Mouse (Mus musculus) C3H10T1/2 (cell line): ENCODE results near the gene Rps27rt. TPM values are rescaled to one million over a fixed set of nuclear protein-coding genes. Genes with fewer than 3 reads are reported as not detected.

Source experiments
- polyA plus RNA-seq, 2 experiments: library from polyadenylated mRNA; unstranded; fragments of >200 nt; fragmentation: generic; extraction: Trizol; gene quantifications; one replicate each; pipeline ENCODE4 v1.2.1; 2012; ENCODE audit warnings: missing spikeins in 2 of 2

Gene Rps27rt
- 100 to 1,000 TPM in 1 of 2 experiments, 10 to 100 TPM in 1; 90.2 to 343 TPM for polyA plus RNA-seq

GRCm38 (mm10) chr9:114982689-114983360, at the start of gene Rps27rt:
Gene Rps27rt (minus strand): TSS chr9:114982739.

GRCm38 (mm10) chr9:114978281-114979111, 4.0 kb downstream of the Rps27rt start, which contains the start of gene Osbpl10:
Gene Osbpl10 (plus strand): TSS chr9:114978569.

GRCm38 (mm10) chr9:114933723-114934171, 48.8 kb downstream of the Rps27rt start, which contains the start of gene Gpd1l:
Gene Gpd1l (minus strand): TSS chr9:114933987.

Other genes with a start within 250 kb of the Rps27rt start
- gene Cmtm7, start 200.9 kb downstream of the Rps27rt start, polyA plus RNA-seq = 10 to 100 TPM; 78.2 to 85.5 TPM
- gene Cmtm8, start 138.6 kb downstream of the Rps27rt start, polyA plus RNA-seq = not detected
- gene Gpd1l, start 48.8 kb downstream of the Rps27rt start, polyA plus RNA-seq = 1 to 10 TPM; 3.3 to 8.1 TPM
- 1 to 10 TPM; 2.1 to 2.4 TPM for gene Osbpl10, start 4.2 kb downstream of the Rps27rt start, polyA plus RNA-seq